Mouse (Mus musculus) B cell, adult 2 months (primary cell): ENCODE results near the gene Btrc.

Experiments
- DNase-seq, 2 experiments: peaks; one replicate each; pipeline ENCODE4 v3.0.0; 2022

Gene Btrc

GRCm38 (mm10) chr19:45430971-45431633 lies 67.6 kb downstream of the Btrc start:
- no peak for DNase-seq

DNA sequence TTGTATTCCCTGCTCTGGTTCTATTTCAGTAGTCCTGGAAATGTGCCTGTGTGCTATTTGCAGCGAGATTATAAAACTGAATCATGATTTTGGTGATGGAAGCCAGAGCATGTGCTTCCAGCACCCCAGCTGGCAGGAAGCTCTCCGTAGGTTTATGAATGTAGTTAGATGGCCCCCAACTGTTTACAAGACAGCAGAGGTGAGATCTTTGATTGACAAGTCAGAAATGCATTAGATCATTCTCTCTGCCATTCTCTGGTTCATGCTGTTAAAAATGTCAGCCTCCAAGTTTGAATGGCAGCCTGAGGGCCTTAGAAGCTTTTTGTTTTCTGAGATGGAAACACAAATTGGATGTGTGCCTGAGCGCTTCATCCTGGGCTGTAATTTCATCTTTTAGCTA lies 68.8 kb downstream of the Btrc start:
- DNase-seq, result no peak

DNA sequence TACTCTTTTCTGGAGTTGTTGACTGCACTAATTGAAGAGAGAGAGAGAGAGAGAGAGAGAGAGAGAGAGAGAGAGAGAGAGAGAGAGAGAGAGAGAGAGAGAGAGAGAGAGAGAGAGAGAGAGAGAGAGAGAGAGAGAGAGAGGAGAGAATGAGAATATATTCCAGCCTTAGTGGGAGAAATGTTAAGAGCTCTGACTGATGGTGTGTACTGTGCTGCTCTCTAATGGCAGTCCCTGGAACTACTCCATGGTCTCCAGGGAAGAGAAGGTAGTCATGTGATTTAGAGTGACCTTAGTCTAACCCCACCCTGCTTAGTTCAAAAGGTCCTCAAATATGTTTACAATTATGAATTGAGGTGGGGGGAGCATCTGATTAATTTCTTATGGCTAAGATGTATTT lies 72.5 kb downstream of the Btrc start:
- peak; percentile 50 to 63 for DNase-seq

DNA sequence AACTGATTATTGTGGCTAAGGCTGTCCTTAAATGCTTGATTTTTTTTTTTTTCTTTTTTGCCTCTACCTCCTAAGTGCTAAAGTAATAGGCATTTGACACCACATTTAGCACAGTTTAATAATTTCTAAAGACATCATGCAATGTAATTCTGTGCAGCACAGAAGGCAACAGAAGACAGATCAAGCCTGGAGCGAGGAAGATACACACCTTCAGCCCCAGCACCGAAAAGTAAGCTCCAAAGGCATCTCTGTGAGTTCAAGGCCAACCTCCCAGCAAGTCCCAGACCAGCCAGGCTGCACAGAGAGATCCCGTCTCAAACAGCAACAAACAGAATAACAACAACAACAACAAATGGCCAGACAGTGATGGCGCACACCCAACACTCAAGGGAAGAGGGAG lies 73.6 kb downstream of the Btrc start:
- DNase-seq, result no peak

DNA sequence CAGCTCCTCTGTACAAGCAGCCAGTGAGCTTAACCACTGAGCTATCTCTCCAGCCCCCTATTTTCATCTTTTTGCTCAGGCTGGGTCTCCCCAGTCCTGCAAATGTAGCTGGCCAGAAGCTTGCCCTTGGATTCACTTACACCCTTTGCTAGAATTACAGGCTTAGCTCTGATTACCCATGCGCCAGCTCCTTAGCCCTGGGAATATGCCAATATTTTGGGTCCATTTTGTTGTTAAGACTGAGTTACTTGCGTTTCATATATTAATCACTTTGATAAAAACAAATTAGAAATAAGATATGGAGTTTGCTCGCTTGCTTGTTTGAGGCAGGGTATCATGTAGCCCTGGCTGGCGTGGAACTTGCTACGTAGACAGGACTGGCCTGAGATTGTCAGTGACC lies 74.7 kb downstream of the Btrc start:
- no peak for DNase-seq

- peak; percentile 10 to 11 for DNase-seq
Observed at GRCm38 (mm10) chr19:45438928-45439846, 75.7 kb downstream of the Btrc start.

GRCm38 (mm10) chr19:45440554-45441175 lies 77.1 kb downstream of the Btrc start:
- DNase-seq, result no peak

DNA sequence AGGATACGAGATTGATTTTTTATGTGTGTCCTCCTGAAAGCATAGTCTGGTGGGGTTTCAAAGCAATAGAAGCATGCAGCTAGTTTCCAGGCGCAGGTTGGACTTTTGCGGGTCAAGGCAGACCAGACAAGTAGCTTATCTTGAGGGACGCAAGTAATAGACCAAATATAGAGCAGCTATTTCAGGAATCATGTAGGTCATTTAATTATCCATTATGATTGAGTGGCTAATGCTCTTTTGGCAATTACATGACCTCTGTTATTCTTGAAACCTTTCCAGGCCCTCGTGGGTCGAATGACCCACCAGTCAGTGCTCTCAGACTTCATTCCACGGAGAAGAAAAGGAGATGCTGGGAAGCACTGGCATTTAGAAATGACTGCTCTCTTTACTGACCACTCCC lies 78.2 kb downstream of the Btrc start:
- DNase-seq, result no peak

DNA sequence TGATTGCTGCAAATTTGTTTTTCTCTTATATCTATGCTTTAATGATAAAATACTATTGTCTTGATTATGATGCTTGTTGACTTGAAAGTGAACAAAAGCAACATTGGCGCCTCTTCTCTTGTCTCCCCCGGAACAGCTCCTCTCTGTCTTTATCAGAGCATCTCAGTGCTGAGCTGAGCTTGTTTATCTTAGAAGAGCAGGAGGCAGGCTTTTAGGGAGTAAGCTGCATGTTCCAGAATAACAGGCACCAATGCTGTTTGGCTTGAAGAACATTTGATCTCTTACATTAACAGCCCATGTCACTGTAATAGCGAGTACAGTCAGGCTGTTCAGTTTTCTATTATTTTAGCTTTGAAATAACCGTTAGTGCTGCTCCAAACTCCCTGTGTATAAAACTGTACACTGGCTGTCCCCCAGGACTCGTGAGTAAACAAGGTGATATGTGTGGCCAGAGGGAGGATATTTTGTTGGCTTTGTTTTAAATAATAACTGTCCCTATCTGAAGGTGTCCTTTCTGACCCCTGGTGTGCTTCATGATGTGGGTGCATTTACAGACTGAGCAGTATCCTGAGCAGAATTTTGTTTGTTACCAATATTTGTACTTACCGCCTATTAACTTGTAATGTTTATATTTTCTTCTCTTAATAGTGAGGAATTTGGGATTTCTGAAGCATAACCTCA lies 81.9 kb downstream of the Btrc start:
- no peak for DNase-seq

DNA sequence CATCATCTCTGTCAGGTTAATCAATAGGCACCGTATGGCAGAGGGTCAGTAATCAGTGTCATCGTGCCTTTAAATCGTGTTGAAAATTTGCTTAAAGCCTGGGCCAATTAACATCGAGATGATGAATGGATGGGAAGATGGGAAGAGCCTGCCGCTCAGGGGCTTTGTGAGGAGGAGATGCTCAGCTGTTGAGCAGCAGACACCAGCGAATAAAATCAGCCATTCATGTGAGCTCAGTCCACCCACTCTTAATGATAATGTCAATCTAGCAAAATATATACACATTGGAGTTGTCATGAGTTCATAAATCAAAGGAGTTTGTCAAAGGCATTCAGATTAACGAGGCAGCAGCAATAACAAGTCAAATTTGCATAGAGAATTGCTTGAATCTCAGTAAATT lies 83.1 kb downstream of the Btrc start:
- DNase-seq, result no peak

DNA sequence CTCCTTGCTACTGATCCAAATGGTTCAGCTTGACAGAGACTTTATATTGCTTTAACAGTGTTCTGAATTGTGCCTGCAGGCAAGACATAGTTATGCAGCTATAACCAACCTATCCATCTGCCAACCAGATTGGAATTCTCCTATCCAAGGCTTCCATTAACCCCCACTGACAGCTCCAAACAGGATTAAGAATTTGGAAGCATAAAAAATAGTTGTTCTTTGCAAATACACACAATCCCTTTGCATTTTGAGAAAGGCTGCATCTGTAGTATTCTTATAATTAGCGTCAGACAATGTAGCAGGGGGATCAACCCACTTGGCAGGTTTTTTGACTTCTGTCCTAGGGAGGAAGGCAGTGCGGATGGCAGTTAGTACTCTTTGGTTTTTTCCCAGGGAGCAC lies 83.7 kb downstream of the Btrc start:
- DNase-seq, result no peak

DNA sequence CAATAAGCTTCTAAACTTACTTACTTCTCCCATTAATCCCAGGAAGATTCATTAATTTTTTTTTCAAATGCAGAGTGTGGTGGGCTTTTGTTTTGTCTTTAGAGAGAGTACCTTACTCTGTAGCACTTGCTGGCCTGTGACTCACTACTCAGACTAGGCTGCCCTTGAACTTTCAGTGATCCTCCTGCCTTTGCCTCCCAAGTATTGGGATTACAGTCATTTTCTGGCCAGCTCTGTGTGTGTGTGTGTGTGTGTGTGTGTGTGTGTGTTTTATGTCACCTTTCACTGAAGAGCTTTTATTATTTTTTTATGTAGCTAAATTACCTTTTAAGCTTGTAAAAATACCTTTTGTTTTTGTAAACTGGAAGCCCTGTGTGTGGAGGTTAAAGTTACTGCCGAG lies 84.4 kb downstream of the Btrc start:
- DNase-seq, result no peak

GRCm38 (mm10) chr19:45454391-45454790 lies 90.9 kb downstream of the Btrc start:
- no peak for DNase-seq

DNA sequence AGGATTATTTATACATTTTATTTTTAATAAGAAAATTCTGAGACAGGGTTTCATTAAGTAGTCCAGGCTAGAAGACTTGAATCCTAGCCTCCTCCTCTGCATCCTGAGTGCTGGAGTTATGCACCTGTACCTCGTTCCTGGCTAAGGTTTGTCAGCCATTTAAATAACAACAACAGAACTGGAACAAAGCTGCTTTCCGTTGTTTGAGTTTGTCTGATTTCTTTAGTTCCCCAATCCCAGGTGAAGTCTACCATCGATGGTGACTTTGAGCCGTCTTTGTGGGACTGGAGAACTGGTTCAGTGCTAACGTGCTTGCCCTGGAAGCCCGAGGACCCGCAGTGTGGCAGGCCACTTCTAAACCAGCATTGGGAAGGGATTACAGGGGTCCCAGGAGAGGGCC lies 93.4 kb downstream of the Btrc start:
- no peak for DNase-seq

DNA sequence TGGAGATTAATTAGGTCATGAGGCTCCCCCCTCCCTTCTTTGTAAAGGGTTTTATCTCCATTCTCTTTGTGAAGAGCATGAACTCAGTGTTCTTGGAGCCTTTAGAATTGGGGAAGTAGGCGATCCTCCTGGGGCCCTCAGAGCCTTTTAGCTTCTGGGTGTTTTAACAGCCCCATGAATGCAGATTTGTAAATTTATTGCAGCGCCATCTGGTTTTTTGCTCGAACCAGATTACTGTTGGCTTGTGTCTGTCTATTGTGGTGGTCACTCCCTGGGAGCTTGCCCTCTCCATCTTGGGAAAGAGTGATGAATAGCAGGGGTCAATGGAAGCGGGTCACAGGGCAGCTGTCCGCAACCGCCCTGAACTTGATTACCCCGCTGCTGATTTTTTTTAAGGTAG lies 95.2 kb downstream of the Btrc start:
- no peak for DNase-seq

DNA sequence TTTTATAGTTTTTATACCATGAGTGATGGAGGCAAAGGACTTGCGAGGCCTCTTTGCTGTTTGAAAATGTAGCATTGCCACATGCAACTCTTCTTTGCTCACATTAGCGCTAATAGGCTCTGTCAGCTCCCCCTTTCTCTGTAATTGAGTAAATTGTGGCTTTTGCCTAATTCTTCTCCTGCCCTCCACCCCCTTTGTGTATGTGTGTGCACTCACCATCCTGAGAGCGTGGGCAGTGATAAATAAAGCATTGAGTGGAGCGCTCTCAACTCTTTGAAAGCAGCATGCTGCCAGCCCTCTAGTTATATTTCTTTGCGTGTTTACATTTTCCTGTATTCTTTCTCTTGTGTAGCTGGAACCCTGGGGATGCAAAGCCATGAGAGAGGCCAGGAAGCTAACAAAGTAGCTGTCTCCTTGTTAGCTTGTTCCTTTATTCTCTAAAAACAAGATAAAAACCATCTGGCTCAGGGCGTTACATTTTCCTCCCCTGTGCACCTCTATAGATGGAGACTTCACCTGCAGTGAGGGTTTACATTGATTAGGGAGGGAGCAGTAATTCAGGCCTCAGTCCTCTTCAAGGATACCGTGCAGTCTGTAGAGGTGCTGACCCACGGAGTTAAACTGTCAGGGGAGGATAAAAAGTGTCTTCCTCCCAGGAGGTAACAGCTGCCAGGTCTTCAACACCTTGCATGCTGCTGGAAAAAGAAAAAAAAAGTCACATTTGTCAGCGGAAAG lies 96.6 kb downstream of the Btrc start:
- no peak for DNase-seq

DNA sequence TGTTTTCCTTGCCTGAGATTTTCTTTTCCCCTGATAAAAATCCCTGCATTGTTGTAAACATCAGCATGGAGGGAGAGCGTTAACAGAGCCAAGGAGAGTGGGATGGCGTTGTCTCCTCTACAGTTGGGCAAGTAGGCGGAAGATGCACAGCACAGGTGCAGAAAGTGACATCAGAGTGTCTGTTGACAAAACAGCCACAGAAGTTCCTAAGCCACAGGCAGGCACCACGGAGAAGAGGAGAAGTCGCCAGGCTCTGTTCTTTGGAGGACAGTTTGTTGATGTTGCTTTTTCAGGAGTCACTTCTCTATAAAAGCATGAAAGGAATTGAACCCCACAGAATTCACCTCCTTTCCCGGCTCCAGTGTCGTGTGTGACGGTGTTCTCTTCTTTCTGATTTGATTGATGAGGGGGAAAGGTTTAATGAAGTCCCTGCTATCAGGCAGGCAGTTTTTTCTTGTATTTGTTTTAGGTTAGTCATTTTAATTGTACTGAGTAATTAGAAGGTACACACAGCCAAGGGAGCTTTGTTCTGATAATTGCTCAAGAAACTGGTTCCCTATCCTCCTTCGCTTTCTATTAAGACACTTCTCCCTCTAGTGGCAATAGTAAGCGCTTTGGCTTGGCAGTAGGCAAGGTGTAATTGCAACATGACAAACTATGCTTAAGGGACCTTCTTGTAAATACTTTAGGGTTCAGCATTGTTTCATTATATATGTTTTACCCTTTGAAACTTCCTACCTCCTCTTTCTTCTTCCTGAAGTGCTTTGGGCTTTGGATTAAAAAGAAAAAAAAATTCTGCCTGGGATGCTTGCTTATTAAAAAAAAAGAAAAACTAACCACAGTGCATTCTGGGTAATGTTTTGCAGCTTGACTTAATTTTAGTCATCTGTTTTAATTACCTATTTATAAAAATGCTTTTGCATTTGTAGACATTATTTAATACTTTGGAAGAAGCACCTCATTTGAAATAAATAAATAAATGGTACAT lies 97.5 kb downstream of the Btrc start:
- DNase-seq, result peak; percentile 8 to 16

GRCm38 (mm10) chr19:45469760-45470159 lies 106.2 kb downstream of the Btrc start:
- DNase-seq, result peak in 1 of 2 experiments; percentile 16

GRCm38 (mm10) chr19:45472691-45473520 lies 109.4 kb downstream of the Btrc start:
- DNase-seq, result peak; percentile 63 to 65

DNA sequence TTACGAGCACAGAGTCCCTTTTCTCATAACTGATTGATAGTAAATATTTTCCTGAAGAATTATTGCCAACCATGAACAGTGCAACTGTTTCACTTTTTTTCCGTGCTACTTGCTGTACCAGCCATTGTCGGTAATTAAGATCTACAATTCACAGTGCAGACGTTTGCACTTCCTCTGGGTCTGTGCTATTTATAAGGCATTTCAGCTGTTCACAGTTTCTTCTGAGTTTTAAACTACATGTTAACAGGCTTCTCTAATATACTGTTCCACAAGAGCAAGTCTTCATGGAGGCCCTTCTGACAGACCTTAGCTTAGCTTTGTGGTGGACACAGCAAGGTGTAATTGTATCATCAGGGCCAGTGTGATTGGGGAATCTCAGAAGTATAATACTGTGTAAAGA lies 111.2 kb downstream of the Btrc start:
- peak in 1 of 2 experiments; percentile 9 for DNase-seq
